Mouse (Mus musculus): ENCODE results near the gene Msmp.
A peak's percentile ranks its signal among the peaks of the same experiment; 100 is the strongest.
"Not testable (repeated sequence)": the region's sequence is repeated elsewhere in the genome, so short reads cannot be mapped to it uniquely, and the experiment has no call there.

The Msmp gene

GRCm38 (mm10) chr4:43561997-43562768 is 22.1 kb downstream of the Msmp start, which contains the start of the genes Creb3 and Tln1:
Gene Creb3 (plus strand): TSS chr4:43562332.
Gene Tln1 (minus strand): TSS chr4:43562691.
- peak; percentile 84 for DNase-seq (ENCODE audit: low spot score)

GRCm38 (mm10) chr4:43561436-43561996 is 22.8 kb downstream of the Msmp start:
- peak; percentile 29 for DNase-seq (ENCODE audit: low spot score)

- no peak for DNase-seq (ENCODE audit: low spot score)
Measured at GRCm38 (mm10) chr4:43560976-43561375, 23.3 kb downstream of the Msmp start.

GRCm38 (mm10) chr4:43560243-43560611 is 24.1 kb downstream of the Msmp start:
- DNase-seq (ENCODE audit: low spot score): no peak

GRCm38 (mm10) chr4:43559519-43560242 is 24.6 kb downstream of the Msmp start:
- no peak for DNase-seq (ENCODE audit: low spot score)

GRCm38 (mm10) chr4:43558631-43559356 is 25.5 kb downstream of the Msmp start:
- no peak for DNase-seq (ENCODE audit: low spot score)

- no peak for DNase-seq (ENCODE audit: low spot score)
Measured at GRCm38 (mm10) chr4:43558028-43558630, 26.2 kb downstream of the Msmp start.

GRCm38 (mm10) chr4:43555926-43556325 is 28.4 kb downstream of the Msmp start:
- DNase-seq (ENCODE audit: low spot score): no peak

- no peak for DNase-seq (ENCODE audit: low spot score)
Measured at GRCm38 (mm10) chr4:43553891-43554290, 30.4 kb downstream of the Msmp start.

GRCm38 (mm10) chr4:43552437-43552836 is 31.9 kb downstream of the Msmp start:
- no peak for DNase-seq (ENCODE audit: low spot score)

- not testable (repeated sequence) for DNase-seq (ENCODE audit: low spot score)
Measured at GRCm38 (mm10) chr4:43551854-43552253, 32.4 kb downstream of the Msmp start.

- DNase-seq (ENCODE audit: low spot score): no peak
Measured at GRCm38 (mm10) chr4:43549055-43549454, 35.2 kb downstream of the Msmp start.

- no peak for DNase-seq (ENCODE audit: low spot score)
Measured at GRCm38 (mm10) chr4:43547160-43547559, 37.1 kb downstream of the Msmp start.

- no peak for DNase-seq (ENCODE audit: low spot score)
Measured at GRCm38 (mm10) chr4:43546375-43547047, 37.8 kb downstream of the Msmp start.

GRCm38 (mm10) chr4:43542044-43542443 is 42.2 kb downstream of the Msmp start:
- DNase-seq (ENCODE audit: low spot score): no peak

- DNase-seq (ENCODE audit: low spot score): no peak
Measured at GRCm38 (mm10) chr4:43536031-43536430, 48.3 kb downstream of the Msmp start.

- DNase-seq (ENCODE audit: low spot score): no peak
Measured at GRCm38 (mm10) chr4:43535628-43536027, 48.7 kb downstream of the Msmp start.

GRCm38 (mm10) chr4:43533270-43533669 is 51.0 kb downstream of the Msmp start:
- DNase-seq (ENCODE audit: low spot score): no peak
